Mouse (Mus musculus): ENCODE data around the gene Cisd1. TPM values are rescaled to one million over a fixed set of nuclear protein-coding genes. Genes with fewer than 3 reads are reported as not detected.

Cisd1 gene
- total and polyA plus RNA-seq, 2 experiments from 2014 or later: 170 to 403 TPM

DNA sequence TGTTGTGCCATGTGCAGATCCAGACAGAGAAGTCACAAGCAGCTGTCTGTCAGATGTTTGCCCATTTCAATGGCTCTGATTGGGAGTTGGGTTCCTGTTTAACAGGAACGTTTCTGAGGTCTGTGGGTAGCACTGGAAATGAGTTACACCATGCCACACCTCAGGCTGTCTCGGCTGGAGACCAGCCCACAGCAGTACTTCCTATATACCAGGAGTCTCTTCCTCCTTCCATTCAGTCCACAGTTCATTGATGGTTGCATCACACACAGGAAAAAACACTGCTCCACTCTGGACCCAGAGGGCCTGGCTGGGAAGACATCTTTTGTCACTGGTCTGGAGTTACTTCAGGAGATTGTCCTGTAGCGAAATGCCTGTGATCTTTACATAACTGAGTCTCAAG is 24.7 kb upstream of the Cisd1 start:
- ATAC-seq (ENCODE audit: insufficient read depth, low read depth): no peak
- Histone ChIP-seq H3K4me2 (ENCODE audit: low read depth, low read length) (no peak overlapping the region), H3K9ac (replicated peaks; ENCODE audit: low read depth, low read length) (no peak overlapping the region), H3K36me3 (replicated peaks; ENCODE audit: control insufficient read depth, insufficient read depth, low read length) (peaks cover 48% of the 10 kb centered on the region), H3K27me3 (ENCODE audit: control insufficient read depth, insufficient read depth, low read length) (no peaks in the 10 kb centered on the region), H3K9me3 (replicated peaks; ENCODE audit: control insufficient read depth, low read length) (no peaks in the 10 kb centered on the region), H3K4me3 (ENCODE audit: low read depth, low read length) (no peak overlapping the region), H3K27ac (ENCODE audit: low read depth) (no peak overlapping the region), H3K4me1 (ENCODE audit: control insufficient read depth, insufficient read depth) (no peaks in the 10 kb centered on the region)
- no peak for TF ChIP-seq EP300 (IDR thresholded peaks at IDR 0.05; ENCODE audit: low read depth)
- TF ChIP-seq CTCF (IDR thresholded peaks at IDR 0.05; ENCODE audit: low read depth): no peak
- no peak for DNase-seq (ENCODE audit: low spot score)
- 67% methylated on average over 3 of the region's 3 CpGs for WGBS

GRCm38 (mm10) chr10:71368128-71368940 is 23.6 kb upstream of the Cisd1 start:
- 87% methylated on average over 16 of the region's 16 CpGs for WGBS
- H3K4me1 ChIP-seq (ENCODE audit: control insufficient read depth, insufficient read depth): no peaks in the 10 kb centered on the region
- no peak overlapping the region for H3K4me3 ChIP-seq (ENCODE audit: low read depth, low read length)
- H3K9ac ChIP-seq (replicated peaks; ENCODE audit: low read depth, low read length): no peak overlapping the region
- H3K27me3 ChIP-seq (ENCODE audit: control insufficient read depth, insufficient read depth, low read length): no peaks in the 10 kb centered on the region
- TF ChIP-seq EP300 (IDR thresholded peaks at IDR 0.05; ENCODE audit: low read depth) (no peak), CTCF (IDR thresholded peaks at IDR 0.05; ENCODE audit: low read depth) (no peak)
- no peaks in the 10 kb centered on the region for H3K9me3 ChIP-seq (replicated peaks; ENCODE audit: control insufficient read depth, low read length)
- H3K36me3 ChIP-seq (replicated peaks; ENCODE audit: control insufficient read depth, insufficient read depth, low read length): peaks cover 48% of the 10 kb centered on the region
- H3K27ac ChIP-seq (ENCODE audit: low read depth): no peak overlapping the region
- ATAC-seq (ENCODE audit: insufficient read depth, low read depth) (no peak), DNase-seq (ENCODE audit: low spot score) (no peak)
- no peak overlapping the region for H3K4me2 ChIP-seq (ENCODE audit: low read depth, low read length)

GRCm38 (mm10) chr10:71363858-71364257 is 19.1 kb upstream of the Cisd1 start:
- ATAC-seq (ENCODE audit: insufficient read depth, low read depth): no peak
- 94% methylated on average over 10 of the region's 10 CpGs for WGBS

DNA sequence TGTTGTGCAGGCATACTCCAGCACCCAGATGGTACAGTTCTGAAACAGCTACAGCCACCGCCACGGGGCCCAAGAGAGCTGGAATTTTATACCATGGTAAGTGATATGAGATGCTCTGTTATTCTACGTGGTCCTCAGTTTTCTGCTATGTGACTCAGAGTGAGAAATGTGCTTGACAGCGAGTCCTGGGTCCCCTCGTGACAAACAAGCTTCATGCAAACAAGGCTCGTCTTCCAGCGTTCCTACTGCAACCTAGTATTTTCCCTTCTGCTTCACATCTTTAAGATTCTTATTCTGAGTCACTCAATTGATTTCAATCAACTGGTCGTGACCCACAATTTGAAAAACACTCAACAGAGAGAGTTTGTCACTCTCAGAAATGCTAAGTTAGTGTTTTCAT is 18.7 kb upstream of the Cisd1 start:
- WGBS: 90% methylated on average over 8 of the region's 8 CpGs
- no peak for TF ChIP-seq CTCF (IDR thresholded peaks at IDR 0.05; ENCODE audit: low read depth)
- TF ChIP-seq EP300 (IDR thresholded peaks at IDR 0.05; ENCODE audit: low read depth): no peak

More at GRCm38 (mm10) chr10:71363858-71364257, 19.1 kb upstream of the Cisd1 start:
- no peak for DNase-seq (ENCODE audit: low spot score)
- H3K4me1 ChIP-seq (ENCODE audit: control insufficient read depth, insufficient read depth): peaks cover 5% of the 10 kb centered on the region; the same call in 1 of the 2 replicates
- no peak overlapping the region for H3K4me3 ChIP-seq (ENCODE audit: low read depth, low read length)
- peaks cover 27% of the 10 kb centered on the region for H3K36me3 ChIP-seq (replicated peaks; ENCODE audit: control insufficient read depth, insufficient read depth, low read length)
- no peak overlapping the region for H3K4me2 ChIP-seq (ENCODE audit: low read depth, low read length)
- H3K27ac ChIP-seq (ENCODE audit: low read depth): no peak overlapping the region
- no peak for TF ChIP-seq EP300 (IDR thresholded peaks at IDR 0.05; ENCODE audit: low read depth)
- no peaks in the 10 kb centered on the region for H3K27me3 ChIP-seq (ENCODE audit: control insufficient read depth, insufficient read depth, low read length)
- no peaks in the 10 kb centered on the region for H3K9me3 ChIP-seq (replicated peaks; ENCODE audit: control insufficient read depth, low read length)
- H3K9ac ChIP-seq (replicated peaks; ENCODE audit: low read depth, low read length): no peak overlapping the region

GRCm38 (mm10) chr10:71361836-71362562 is 17.2 kb upstream of the Cisd1 start:
- WGBS: 15% methylated on average over 18 of the region's 18 CpGs
- ATAC-seq (ENCODE audit: insufficient read depth, low read depth): peak; percentile 67
- Histone ChIP-seq H3K27ac (ENCODE audit: low read depth) (no peak overlapping the region), H3K27me3 (ENCODE audit: control insufficient read depth, insufficient read depth, low read length) (no peaks in the 10 kb centered on the region), H3K9ac (replicated peaks; ENCODE audit: low read depth, low read length) (no peak overlapping the region; the same call in 1 of the 2 replicates), H3K4me2 (ENCODE audit: low read depth, low read length) (peak overlapping the region; percentile 40), H3K9me3 (replicated peaks; ENCODE audit: control insufficient read depth, low read length) (no peaks in the 10 kb centered on the region), H3K4me1 (ENCODE audit: control insufficient read depth, insufficient read depth) (peaks cover 12% of the 10 kb centered on the region), H3K36me3 (replicated peaks; ENCODE audit: control insufficient read depth, insufficient read depth, low read length) (peaks cover 14% of the 10 kb centered on the region; the same call in 1 of the 2 replicates), H3K4me3 (ENCODE audit: low read depth, low read length) (peak overlapping the region; percentile 2)
- DNase-seq (ENCODE audit: low spot score): peak; percentile 22
- no peak for TF ChIP-seq EP300 (IDR thresholded peaks at IDR 0.05; ENCODE audit: low read depth)
- no peak for TF ChIP-seq CTCF (IDR thresholded peaks at IDR 0.05; ENCODE audit: low read depth)

More for the DNA sequence above, 18.7 kb upstream of the Cisd1 start:
- no peak overlapping the region for H3K4me3 ChIP-seq (ENCODE audit: low read depth, low read length)
- H3K4me1 ChIP-seq (ENCODE audit: control insufficient read depth, insufficient read depth): peaks cover 5% of the 10 kb centered on the region; the same call in 1 of the 2 replicates
- no peaks in the 10 kb centered on the region for H3K9me3 ChIP-seq (replicated peaks; ENCODE audit: control insufficient read depth, low read length)
- ATAC-seq (ENCODE audit: insufficient read depth, low read depth) (no peak), DNase-seq (ENCODE audit: low spot score) (no peak)
- no peak overlapping the region for H3K4me2 ChIP-seq (ENCODE audit: low read depth, low read length)
- H3K27me3 ChIP-seq (ENCODE audit: control insufficient read depth, insufficient read depth, low read length): no peaks in the 10 kb centered on the region
- peaks cover 27% of the 10 kb centered on the region for H3K36me3 ChIP-seq (replicated peaks; ENCODE audit: control insufficient read depth, insufficient read depth, low read length)
- no peak overlapping the region for H3K27ac ChIP-seq (ENCODE audit: low read depth)
- no peak overlapping the region for H3K9ac ChIP-seq (replicated peaks; ENCODE audit: low read depth, low read length)
